Mouse (Mus musculus): ENCODE measurements around the gene 2510039O18Rik.

2510039O18Rik gene

DNA sequence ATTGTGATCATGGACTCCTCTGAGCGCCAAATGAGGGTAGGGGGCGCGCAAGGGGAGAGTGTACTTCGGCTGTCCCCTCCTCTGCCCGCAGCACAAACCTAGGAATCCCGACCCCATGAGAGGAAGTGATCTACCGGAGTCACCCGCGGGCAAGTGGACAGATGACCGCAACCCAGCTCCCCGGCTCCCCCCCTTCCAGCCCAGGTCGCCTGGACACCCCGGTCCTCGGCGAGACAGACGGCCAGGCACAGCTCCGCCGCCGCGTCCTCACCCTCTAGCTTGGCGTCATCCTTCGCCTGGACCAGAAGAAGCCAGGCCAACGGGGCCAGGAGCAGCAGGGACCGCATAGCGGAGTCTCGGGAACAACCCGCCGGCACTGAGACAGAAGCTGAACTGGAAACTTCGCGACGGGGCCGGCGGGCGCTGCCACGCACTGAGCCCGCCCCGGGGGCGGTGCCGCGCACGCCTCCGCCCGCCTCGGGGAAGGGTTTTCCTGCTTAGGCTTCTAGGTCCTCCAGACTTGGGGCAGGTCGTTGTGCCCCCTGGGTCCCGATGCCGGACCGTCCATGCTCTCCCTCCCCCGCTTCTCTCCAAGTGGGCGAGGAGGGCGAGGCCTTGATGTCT lies 4.3 kb upstream of the 2510039O18Rik start, which contains the start of gene Plod1:
Gene Plod1 (minus strand): TSS at position 437 of the 624 bp plus-strand sequence.
- CTCF ChIA-PET = interaction anchor here (1.1 kb wide), 1 partner anchor 161 kb away, joined by 3 read pairs; no protein-coding TSS in a partner anchor

DNA sequence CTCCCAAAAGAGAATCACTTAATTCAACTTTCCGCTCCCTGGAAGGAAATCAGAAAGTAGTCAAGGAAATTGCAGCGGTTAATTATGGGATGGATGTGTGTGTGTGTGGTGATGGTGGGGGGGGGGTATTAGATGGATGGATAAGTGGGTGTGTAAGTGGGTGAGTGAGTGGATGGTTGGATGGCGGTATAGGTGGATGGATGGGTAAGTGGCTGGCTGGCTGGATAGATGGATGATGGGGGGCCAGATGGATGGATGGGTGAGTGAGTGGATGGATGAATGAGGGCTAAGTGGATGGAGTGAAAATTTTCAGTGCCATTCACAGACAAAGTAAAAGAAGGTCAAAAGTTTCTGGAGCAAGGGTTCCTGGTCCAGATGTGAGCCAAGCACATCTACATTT lies 3.7 kb upstream of the 2510039O18Rik start:
- CTCF ChIA-PET = interaction anchor here (1.1 kb wide), 1 partner anchor 160 kb away, joined by 3 read pairs; no protein-coding TSS in a partner anchor

DNA sequence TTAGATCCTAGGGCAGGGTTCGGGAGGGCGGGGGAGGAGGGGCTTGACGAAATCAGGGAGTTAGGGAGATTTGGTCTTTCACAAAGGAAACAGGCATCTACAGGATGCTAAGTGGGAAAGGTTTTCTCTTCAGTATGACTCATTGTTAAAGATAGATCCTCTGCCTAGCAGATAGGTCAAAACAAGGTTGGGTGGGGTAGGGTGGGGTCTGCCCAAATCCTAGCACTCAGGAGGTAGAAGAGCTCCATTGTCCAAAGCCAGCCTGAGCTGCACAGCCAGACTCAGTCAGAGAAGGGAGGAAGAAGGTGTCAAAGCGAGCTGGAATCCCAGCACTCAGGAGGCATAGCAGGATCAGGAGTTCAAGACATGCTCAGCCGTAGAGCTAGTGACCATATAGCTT lies 3.2 kb upstream of the 2510039O18Rik start:
- CTCF ChIA-PET = interaction anchor here (1.1 kb wide), 1 partner anchor 160 kb away, joined by 3 read pairs; no protein-coding TSS in a partner anchor

DNA sequence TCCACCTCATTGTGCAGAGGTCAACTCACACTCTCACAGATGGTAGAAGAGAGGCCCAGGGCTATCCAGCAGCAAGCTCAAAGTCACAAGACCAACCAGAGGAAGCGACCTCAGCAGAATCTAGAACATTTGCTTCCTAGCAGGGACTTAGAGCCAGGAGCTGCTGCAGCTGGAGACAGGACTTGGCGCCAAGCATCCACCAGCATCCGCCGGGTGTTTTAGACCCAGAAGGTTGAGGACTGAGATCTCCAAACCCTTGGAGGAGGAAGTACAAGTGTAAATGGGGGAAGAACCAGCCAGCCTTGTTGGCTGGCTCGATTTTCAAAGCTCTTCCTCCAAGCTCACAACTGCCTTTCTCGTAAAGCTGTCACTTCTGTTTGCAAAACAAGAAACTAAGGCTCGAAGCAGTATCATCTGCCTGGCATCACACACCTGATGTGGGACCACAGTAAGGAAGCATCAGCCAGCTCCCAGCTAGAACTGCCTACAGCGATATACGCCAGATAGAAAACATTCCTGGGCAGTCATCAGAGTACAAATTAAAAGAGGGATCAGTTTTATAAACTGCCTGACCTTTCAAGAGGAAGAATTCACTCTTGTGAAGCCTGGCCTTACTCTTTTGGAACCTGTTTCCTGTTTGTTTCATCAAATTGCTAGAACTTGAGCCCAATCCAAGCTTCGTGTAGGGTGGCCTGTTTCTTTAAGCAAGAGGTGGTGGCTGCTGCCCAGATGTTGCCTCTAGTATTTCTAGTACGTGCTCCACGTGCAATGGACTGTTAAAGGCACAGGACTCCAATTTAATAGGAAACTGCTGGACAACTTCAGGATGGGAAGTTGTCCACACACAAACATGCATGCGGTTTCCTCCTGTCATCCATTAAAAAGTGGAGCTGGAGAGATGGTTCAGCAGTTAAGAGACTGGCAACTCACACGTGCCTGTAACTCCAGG lies 2.3 kb upstream of the 2510039O18Rik start:
- CTCF ChIA-PET = no interaction called here

DNA sequence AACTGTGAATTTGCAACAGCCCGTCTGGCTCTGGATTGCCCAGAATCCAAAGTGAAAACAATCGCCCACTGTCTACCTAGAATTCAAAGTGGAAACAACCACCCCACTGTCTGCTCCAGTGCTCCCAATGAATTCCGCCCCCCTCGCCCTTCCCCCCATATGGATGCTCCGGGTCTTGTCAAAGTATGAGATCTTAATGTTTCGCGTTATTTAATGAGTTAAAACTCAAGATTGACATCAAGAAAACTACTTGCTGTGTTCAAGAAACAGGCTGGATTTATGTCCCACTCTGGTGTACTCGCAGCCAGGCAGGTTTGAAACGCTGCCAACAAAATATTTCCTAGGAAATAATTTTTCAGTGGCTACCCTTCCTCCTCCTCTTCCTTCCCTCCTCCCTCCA lies 584 bp upstream of the 2510039O18Rik start:
- CTCF ChIA-PET = no interaction called here

DNA sequence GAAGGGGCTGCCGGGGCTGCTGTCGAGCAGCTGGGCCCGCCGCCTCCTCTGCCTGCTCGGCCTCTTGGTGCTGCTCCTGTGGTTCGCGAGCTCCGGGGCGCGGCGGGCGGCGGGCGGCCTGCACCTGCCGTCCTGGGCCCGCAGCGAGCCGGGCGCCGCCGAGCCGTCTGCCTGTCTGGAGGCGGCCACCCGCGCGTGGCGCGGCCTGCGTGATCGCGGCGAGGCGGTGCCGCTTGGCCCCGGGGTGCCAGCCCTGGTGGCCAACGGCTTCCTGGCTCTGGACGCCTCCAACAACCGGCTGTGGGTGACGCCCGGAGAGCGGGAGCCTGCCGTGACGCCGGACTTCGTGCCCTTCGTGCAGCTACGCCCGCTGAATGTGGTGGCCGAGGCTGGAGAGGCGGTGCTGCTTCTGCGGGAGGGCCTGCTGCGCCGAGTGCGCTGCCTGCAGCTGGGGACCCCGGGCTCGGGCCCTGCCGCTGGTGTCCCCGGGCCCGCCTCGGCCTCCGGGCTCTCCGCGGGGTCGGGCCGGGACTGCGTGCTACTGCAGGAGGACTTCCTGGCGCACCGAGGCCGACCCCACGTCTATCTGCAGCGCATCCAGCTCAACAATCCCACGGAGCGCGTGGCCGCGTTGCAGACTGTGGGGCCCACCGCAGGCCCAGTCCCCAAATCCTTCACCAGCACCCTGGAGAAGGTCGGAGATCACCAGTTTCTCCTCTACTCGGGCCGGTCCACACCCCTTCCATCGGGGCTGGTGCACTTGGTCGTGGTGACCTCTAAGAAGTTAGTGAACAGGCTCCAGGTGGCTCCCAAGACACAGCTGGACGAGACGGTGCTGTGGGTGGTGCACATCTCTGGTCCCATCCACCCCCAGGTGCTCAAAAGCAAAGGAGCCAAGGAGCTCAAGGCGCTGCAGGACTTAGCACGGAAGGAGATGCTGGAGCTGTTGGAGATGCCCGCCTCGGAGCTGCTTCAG lies 638 bp downstream of the 2510039O18Rik start:
- CTCF ChIA-PET = no interaction called here

DNA sequence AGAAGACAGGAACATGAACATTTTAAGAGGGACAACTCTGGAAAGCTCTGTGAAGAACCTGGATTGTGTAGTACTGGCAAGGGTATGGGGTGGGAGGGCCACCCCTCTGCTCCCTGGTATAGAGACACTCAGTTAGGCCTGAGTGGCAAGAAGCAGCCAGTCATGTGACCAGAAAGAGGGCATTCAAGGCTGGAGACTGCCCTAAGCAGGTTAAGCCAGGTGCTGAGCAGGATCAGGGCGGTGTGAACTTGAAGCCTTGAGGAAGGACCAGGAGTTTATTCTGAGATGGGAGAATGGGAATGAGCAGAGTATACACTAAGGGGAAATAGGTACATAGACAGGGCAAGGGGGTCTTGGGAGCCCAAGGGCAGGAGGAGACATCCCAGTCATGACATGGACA lies 2.3 kb downstream of the 2510039O18Rik start:
- CTCF ChIA-PET = no interaction called here

DNA sequence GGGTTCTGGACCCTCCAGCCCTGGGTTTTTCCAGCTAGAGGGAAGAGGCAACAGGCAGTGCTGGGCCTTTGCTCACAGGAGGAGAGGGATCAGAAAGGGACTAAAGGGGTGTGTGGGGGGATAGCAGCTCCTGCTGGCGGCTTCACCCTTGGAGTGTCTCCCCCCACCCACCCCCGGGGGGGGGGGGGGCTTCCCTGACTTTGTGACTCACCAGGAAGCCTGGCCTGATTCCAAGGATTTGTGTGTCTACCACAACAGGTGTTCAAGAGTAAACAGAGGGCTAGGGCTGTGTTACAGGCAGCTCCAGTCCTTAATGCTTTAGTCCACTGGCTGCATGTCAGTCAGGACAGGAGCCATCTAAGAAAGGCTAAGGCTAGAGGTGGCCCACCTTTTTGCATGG lies 6.8 kb downstream of the 2510039O18Rik start:
- CTCF ChIA-PET = interaction anchor here (0.7 kb wide), 1 partner anchor 32 kb away, joined by 5 read pairs; no protein-coding TSS in a partner anchor

DNA sequence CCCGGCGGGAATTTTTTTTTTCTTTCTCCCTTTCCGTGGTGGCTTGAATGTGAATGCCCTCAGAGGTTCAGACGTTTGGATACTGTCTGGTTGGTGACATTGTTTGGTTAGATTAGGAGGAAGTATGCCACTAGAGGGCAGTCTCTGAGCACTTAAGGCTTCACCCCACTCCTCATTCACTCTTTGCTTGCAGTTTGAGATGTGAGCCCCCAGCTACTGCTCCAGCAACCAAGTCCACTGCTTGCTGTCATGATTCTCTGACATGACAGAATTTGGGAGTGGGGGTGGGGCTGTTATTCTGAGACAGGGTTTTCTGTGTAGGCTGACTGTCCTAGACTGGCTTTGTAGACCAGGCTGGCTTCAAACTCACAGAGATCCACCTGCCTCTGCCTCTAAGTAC lies 12.9 kb downstream of the 2510039O18Rik start:
- CTCF ChIA-PET = interaction anchor here (0.7 kb wide), 1 partner anchor 54 kb away, joined by 3 read pairs; no protein-coding TSS in a partner anchor

DNA sequence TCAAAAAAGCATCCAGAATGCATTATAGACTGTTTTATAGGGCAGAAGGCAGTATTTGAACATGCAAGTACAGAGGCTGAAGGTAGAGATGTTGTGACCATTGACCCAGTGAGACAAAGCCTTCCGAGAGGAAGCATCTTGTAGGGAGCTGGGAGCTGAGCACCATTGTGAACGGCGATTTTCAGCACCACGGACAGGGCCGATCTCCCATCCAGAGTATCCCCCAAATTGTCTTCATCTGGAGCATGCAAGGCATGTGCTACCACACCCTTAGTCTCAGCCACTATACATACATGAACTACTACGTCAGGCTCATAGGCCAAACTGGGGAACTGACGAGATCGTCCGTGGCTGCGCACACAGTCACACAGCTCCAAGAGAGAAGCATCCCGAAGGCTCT lies 16.4 kb downstream of the 2510039O18Rik start:
- CTCF ChIA-PET = no interaction called here

DNA sequence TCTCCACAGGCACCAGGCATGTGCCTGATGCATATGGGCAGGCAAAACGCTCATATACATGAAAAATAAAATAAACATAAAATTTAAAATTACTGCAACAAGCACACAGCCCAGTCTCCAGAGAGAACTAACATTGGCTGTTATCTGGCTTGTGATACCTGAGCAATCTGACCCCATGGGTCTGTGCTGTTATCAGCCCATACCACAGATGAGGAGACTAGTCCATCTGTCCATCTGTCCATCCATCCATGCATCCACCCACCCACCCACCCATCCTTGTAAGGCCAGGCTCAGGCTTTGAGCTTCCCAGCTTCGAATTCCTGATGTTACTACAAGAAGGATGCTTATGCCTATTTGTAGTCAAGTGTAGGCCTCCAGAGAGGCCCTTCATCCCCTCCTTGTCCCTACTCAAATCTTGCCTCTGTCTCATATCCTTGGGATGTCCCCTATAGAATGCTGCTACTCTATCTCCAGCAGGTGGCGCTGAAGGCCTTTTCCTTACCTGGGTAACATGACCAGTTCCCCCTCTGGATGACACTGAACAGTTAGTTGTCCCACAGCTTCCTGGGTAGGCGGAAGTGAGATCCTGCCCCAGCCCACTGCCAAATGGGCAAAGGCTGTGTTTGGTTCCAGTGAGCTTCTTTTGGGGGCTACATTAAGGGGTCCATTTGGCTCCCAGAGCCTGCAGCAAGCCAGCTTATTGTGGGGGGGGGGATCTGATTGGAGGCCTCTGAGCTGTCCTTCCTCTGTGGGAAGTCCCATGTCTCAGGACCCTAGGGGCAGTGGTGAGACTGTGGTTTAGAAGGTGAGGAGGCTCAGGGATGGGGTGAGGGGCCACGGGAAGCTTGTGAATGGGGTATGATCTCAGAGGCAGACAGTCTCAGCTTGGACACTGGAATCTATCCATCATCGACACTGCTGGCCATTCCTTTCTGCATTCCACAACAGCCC lies 19.5 kb downstream of the 2510039O18Rik start:
- CTCF ChIA-PET = interaction anchor here (0.6 kb wide), 1 partner anchor 13 kb away, joined by 6 read pairs; no protein-coding TSS in a partner anchor

DNA sequence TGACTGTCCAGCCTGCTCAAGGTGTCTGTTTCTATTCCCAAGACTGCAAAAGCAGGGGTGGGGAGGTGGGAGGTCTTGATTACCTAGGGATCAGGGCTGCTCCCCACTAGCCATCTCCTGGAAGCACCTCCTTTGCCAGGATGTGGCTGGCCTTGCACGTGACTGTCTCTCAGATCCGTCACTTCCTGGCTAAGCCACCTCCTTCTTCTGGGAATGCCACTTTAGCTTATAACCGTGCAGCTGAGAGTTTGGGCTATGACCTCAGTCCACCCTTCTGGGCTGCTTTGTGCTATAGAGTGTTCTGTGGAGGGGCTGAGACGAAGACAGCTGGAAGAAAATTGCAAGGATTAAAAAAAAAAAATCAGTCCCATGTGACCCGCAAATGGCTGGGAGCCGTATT lies 22.1 kb downstream of the 2510039O18Rik start:
- CTCF ChIA-PET = no interaction called here

DNA sequence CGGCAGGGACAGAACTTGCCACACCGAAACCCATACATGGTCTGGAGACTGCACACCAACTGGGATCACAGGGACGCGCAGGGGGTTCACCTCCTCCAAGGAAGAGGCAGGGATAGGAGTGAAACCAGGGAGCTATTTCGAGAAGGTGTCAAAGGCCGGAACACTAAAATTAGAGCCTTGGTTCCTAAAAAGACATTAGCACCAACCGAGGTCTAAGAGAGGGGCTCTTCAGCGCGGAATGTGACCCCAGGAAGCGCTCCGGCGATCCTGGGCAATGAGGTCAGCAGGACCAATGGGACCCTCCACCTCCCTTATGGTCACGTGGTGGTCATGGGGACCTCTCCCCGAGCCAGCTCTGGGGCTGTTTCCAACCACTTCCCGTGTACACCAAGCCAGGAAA lies 22.9 kb downstream of the 2510039O18Rik start:
- CTCF ChIA-PET = no interaction called here

DNA sequence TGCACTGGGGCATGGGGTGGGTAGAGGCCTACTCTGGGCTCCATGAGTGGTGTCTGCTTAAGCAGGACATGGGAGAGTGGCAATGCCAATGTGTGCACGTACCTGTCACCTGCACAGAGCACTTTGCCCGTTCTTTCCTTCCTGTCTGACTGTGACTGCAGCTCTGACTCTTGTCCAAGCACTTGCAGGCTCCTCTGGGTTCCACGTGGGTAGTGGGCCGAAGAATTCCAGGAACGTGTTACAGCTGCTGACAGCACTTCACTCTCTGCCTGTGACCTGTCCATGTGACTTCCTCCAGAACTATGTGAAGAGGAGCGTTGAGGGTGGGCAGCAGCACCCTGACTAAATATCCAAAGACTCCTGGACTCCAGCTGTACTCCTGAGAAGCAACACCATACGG lies 25.0 kb downstream of the 2510039O18Rik start:
- CTCF ChIA-PET = no interaction called here

DNA sequence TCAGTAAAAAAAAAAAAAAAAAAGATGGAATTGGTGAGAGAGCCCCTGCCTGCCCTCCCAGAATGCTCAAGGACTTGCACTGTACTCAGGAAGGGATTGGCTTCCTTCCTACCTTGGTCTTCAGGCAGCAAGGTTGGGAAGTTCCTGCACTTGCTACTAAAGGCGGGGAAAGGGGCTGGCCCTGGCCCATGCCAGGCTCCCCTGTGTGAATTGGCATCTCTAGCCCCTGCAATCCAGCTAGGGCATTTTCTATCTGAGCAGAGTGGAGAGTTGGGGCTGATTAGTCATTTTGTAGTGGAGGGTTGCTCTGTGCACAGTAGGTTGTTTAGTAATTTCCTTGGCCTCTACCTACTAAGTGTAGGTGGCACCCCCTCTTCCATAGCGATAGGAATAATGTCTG lies 28.1 kb downstream of the 2510039O18Rik start:
- CTCF ChIA-PET = no interaction called here

DNA sequence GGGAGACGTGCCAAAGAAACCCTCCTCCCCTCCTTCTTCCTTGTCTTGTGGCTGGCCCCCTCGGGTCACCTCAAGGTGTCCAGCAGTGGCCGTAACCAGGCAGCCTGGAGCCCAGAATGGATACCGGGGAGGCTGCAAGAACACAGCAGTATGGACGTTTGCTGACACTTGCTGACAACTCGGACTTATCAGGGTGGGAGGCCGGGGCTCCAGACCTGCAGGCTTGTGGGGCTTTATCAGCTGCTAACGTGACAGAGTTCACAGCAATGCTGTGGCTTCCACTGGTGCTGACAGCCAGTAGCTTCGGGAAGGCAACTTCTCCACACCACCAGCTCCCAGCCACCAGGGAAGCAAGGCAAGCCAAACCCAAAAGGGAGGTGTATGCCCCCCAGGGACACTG lies 28.6 kb downstream of the 2510039O18Rik start:
- CTCF ChIA-PET = no interaction called here

DNA sequence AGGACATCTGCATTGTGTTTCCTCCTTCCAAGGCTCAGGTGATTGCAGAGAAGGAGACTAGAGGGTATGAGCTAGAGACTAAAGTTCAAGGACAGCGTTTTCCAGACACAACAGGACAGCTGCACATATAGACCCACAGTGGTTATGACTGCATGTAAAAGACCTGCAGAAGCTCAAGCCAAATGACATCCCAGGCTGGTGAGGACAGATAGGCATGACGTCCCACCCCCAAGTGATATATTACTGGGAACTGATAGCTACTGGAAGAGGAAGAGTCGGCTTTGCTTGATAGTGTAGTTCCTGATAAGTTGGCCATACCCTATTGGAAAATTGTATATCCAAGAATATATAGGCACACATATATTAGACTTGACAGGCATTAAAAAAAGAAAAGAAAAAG lies 35.5 kb downstream of the 2510039O18Rik start:
- CTCF ChIA-PET = no interaction called here

DNA sequence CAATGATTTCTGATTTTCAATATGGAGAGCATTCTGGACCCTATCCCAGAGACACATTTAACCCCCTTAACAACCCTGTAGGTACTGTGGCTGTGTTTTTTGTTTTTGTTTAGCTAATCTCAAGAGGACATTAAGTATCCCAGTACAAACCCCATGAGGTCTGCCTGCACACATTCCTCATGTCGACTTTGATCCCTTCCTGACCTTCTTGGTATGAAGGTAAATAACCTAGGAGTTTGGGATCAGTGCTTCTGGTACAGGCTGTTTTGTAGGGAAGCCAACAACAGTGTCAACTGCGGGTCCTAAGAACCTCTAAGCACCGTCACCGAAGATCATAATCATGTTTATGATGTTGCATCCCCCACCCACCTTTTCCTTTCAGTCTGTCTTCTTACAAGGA lies 37.0 kb downstream of the 2510039O18Rik start:
- CTCF ChIA-PET = no interaction called here

DNA sequence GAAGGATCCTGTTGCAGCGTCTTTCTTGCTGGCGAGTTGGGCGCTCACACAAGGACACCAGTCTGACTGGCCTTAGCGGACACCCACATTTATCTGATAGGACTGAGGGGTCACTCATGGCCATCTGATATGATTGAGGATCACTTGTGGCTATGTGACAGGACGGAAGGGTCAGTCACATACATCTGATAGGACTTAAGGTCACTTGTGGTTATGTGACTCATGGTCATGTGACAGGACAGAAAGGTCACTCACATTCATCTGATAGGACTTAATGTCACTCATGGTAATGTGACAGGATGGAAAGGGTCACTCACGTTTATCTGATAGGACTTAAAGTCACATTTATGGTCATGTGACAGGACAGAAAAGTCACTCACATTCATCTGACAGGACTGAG lies 37.7 kb downstream of the 2510039O18Rik start:
- CTCF ChIA-PET = no interaction called here

DNA sequence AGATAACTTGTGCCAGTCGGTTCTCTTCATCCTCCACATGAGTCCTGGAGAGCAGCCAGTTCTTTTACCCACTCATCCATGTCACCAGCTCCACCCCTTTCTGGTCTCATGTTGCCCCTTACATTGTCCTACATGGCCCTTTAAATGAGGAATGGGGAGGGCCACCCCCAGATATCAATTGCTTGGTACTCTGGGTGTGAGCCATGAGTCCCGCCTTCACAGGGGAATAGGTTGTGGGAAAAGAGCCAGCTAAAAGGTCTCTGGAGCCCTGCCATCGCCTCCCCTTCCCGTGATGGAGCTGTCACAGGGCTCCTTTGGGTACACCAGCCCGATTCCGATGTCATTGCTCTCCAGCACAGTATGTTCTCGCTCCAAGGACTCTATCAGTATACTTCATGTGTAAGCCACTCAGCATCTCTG lies 38.8 kb downstream of the 2510039O18Rik start:
- CTCF ChIA-PET = no interaction called here
